In the genomic region with DNA sequence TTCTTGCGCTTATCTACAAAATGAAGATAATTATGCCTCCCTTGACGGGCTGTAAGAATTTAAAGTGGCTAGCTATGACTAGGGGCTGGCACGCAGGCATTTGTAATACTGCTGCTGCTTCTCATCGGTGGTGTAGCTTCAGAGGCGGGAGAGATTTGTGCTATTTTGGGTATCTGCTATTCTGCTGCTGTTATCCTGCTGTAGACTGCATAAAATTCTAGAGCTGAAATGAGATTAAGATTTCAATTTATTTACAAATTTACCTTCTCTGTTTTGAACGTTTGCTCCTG, we compare ENCODE assay signal across 8 mouse cellular contexts. TPM values are rescaled to one million over a fixed set of nuclear protein-coding genes. Genes with fewer than 3 reads are reported as not detected.
DNase-seq lines count a peak whose midpoint lies in the region; ATAC-seq and TF ChIP-seq lines count a peak whose summit lies in the region.

No protein-coding gene starts in this region.

- ATAC-seq in frontal cortex, adult (ENCODE audit: low TSS enrichment) = peak; percentile 59
- peak; percentile 13; the same call in 1 of the 2 replicates for ATAC-seq in forebrain, postnatal 0 days
- ATAC-seq in liver, embryonic 14.5 days (ENCODE audit: insufficient read depth) = no peak

- H3K9ac ChIP-seq in CH12.LX (ENCODE audit: insufficient read depth, low read depth) = peak overlapping the region; percentile 85; the same call in 1 of the 2 replicates
- peak overlapping the region; percentile 95 for H3K9ac ChIP-seq in forebrain, postnatal 0 days
- no peak overlapping the region for H3K9ac ChIP-seq in liver, embryonic 14.5 days (replicated peaks)

- peak overlapping the region; percentile 74 to 100 (median 96) for H3K4me3 ChIP-seq in CH12.LX (replicated peaks in 1 of 3; ENCODE audit: low read depth in 2 of 3, low read length in 2 of 3, poor library complexity in 1 of 3)
- peak overlapping the region; percentile 93 for H3K4me3 ChIP-seq in forebrain, postnatal 0 days (ENCODE audit: low read depth, low read length)
- peak overlapping the region; percentile 67 to 83; a peak in 2 of 4 replicates for H3K4me3 ChIP-seq in liver, embryonic 14.5 days (ENCODE audit: insufficient read depth in 1 of 2, low read depth in 2 of 2, low read length in 2 of 2)

- dilution Hi-C loops in CH12.LX (cut with MboI; ENCODE audit: extremely low pct_ligation_motif_present, extremely low pct_unique_long_range_greater_than_20kb, low sequenced_read_pairs) = no loop called here

- in situ Hi-C loops in CH12.LX (cut with MboI; ENCODE audit: low pct_ligation_motif_present, low pct_unique_long_range_greater_than_20kb, low sequenced_read_pairs) = no loop called here

- H3K9me3 ChIP-seq in CH12.LX (replicated peaks; ENCODE audit: low read length) = peaks cover 2% of the 10 kb centered on the region
- H3K9me3 ChIP-seq in forebrain, postnatal 0 days (ENCODE audit: low read length) = no peaks in the 10 kb centered on the region
- no peaks in the 10 kb centered on the region for H3K9me3 ChIP-seq in liver, embryonic 14.5 days (ENCODE audit: control insufficient read depth, low read length)

- no peaks in the 10 kb centered on the region; the same call in none of the 2 replicates for H3K79me2 ChIP-seq in CH12.LX (replicated peaks; ENCODE audit: control insufficient read depth, extremely low read depth, insufficient read depth, poor library complexity, severe bottlenecking)

- no peak for DNase-seq in frontal cortex, postnatal 10 days (ENCODE audit: low spot score in 2 of 2)
- DNase-seq in CH12.LX (ENCODE audit: extremely low read depth) = no peak
- peak; percentile 50 for DNase-seq in forebrain, postnatal 0 days
- DNase-seq in liver, embryonic 14.5 days (ENCODE audit: low read depth in 3 of 3, low spot score in 3 of 3) = no peak
- no peak for DNase-seq in thymus, postnatal 4 days
- no peak for DNase-seq in T-cell, adult 2 months (ENCODE audit: low spot score)
- no peak for DNase-seq in kidney, adult 8-10 months

- no peak for TF ChIP-seq EP300 in CH12.LX (IDR thresholded peaks at IDR 0.05; ENCODE audit: low read length)
- no peak for TF ChIP-seq EP300 in liver, embryonic 14.5 days (IDR thresholded peaks at IDR 0.05; ENCODE audit: low read depth)

- no peak for TF ChIP-seq POLR2A in CH12.LX (IDR thresholded peaks at IDR 0.05; ENCODE audit: low read depth, low read length)

- TF ChIP-seq CTCF in CH12.LX (conservative IDR thresholded peaks at IDR 0.05 in 1 of 2, IDR thresholded peaks at IDR 0.05 in 1 of 2; ENCODE audit: low read depth in 2 of 2, low read length in 2 of 2) = no peak
- TF ChIP-seq CTCF in forebrain, postnatal 0 days (IDR thresholded peaks at IDR 0.05; ENCODE audit: low read depth) = no peak
- TF ChIP-seq CTCF in liver, embryonic 14.5 days (IDR thresholded peaks at IDR 0.05; ENCODE audit: low read depth) = no peak

- H3K27me3 ChIP-seq in CH12.LX (replicated peaks) = no peaks in the 10 kb centered on the region
- no peaks in the 10 kb centered on the region for H3K27me3 ChIP-seq in forebrain, postnatal 0 days (ENCODE audit: insufficient read depth, low read length)
- H3K27me3 ChIP-seq in liver, embryonic 14.5 days (ENCODE audit: control insufficient read depth, insufficient read depth, low read length) = no peaks in the 10 kb centered on the region

- WGBS in forebrain, postnatal 0 days = 32% methylated on average over 6 of the region's 6 CpGs
- 44% methylated on average over 6 of the region's 6 CpGs for whole genome bisulfite sequencing in liver, embryonic 14.5 days (ENCODE audit: insufficient replicate concordance)

- no peak for TF ChIP-seq RAD21 in CH12.LX (IDR thresholded peaks at IDR 0.05; ENCODE audit: low read depth, low read length)

- no peak overlapping the region for H3K27ac ChIP-seq in CH12.LX (ENCODE audit: insufficient read depth, low read depth)
- H3K27ac ChIP-seq in forebrain, postnatal 0 days (ENCODE audit: low read depth, low read length) = peak overlapping the region; percentile 97; the same call in 1 of the 2 replicates
- H3K27ac ChIP-seq in liver, embryonic 14.5 days = no peak overlapping the region

- H3K4me2 ChIP-seq in CH12.LX (ENCODE audit: insufficient read depth, low read depth, poor library complexity, severe bottlenecking) = peak overlapping the region; percentile 69
- peak overlapping the region; percentile 84 for H3K4me2 ChIP-seq in forebrain, postnatal 0 days (ENCODE audit: low read depth)
- peak overlapping the region; percentile 81 for H3K4me2 ChIP-seq in liver, embryonic 14.5 days (ENCODE audit: low read depth)

- peaks cover 0 to 20% of the 10 kb centered on the region in 2 experiments for H3K36me3 ChIP-seq in CH12.LX (replicated peaks in 1 of 2; ENCODE audit: control insufficient read depth in 1 of 2, insufficient read depth in 1 of 2, low read length in 1 of 2)
- no peaks in the 10 kb centered on the region for H3K36me3 ChIP-seq in forebrain, postnatal 0 days (ENCODE audit: insufficient read depth)
- no peaks in the 10 kb centered on the region for H3K36me3 ChIP-seq in liver, embryonic 14.5 days (replicated peaks; ENCODE audit: control insufficient read depth, insufficient read depth, low read depth)

- H3K4me1 ChIP-seq in CH12.LX (ENCODE audit: control insufficient read depth in 1 of 2, insufficient read depth in 2 of 2) = peaks cover 6 to 42% of the 10 kb centered on the region in 2 experiments
- 0 out of 2 replicates have a peak, but pooled peaks cover 3% of the 10 kb centered on the region for H3K4me1 ChIP-seq in forebrain, postnatal 0 days (ENCODE audit: insufficient read depth)
- peaks cover 0 to 5% of the 10 kb centered on the region in 2 experiments; a peak in 1 of 4 replicates for H3K4me1 ChIP-seq in liver, embryonic 14.5 days (replicated peaks; ENCODE audit: control insufficient read depth in 2 of 2, insufficient read depth in 2 of 2, low read length in 1 of 2)

TF ChIP-seq in CH12.LX, 34 proteins besides CTCF, POLR2A, EP300 and RAD21:
- TF ChIP-seq NELFE (IDR thresholded peaks at IDR 0.05; ENCODE audit: low read depth, low read length) (no peak), NRF1 (IDR thresholded peaks at IDR 0.05; ENCODE audit: low read depth, low read length) (no peak), ZC3H11A (IDR thresholded peaks at IDR 0.05; ENCODE audit: low read depth, low read length) (no peak), MYC (IDR thresholded peaks at IDR 0.05; ENCODE audit: low read depth, low read length) (no peak), MEF2A (IDR thresholded peaks at IDR 0.05; ENCODE audit: borderline replicate concordance, low read depth, low read length) (no peak), CHD2 (IDR thresholded peaks at IDR 0.05; ENCODE audit: low read length) (no peak), SIN3A (IDR thresholded peaks at IDR 0.05; ENCODE audit: low read length) (no peak), MAZ (IDR thresholded peaks at IDR 0.05; ENCODE audit: low read depth, low read length) (no peak), GABPA (IDR thresholded peaks at IDR 0.05; ENCODE audit: insufficient replicate concordance, low read depth, low read length) (no peak), TBP (conservative IDR thresholded peaks at IDR 0.05; ENCODE audit: low read depth, low read length) (no peak), BHLHE40 (IDR thresholded peaks at IDR 0.05; ENCODE audit: low read depth, low read length) (no peak), USF1 (IDR thresholded peaks at IDR 0.05; ENCODE audit: low read depth, low read length) (no peak), IRF4 (IDR thresholded peaks at IDR 0.05; ENCODE audit: low read depth, low read length) (no peak), ELF1 (IDR thresholded peaks at IDR 0.05; ENCODE audit: low read depth, low read length) (no peak), ZMIZ1 (IDR thresholded peaks at IDR 0.05; ENCODE audit: low read depth, low read length) (no peak), CHD1 (IDR thresholded peaks at IDR 0.05; ENCODE audit: low read depth, low read length) (no peak), ETS1 (conservative IDR thresholded peaks at IDR 0.05; ENCODE audit: low read depth, low read length) (no peak), HCFC1 (IDR thresholded peaks at IDR 0.05; ENCODE audit: low read depth, low read length) (no peak), USF2 (conservative IDR thresholded peaks at IDR 0.05; ENCODE audit: low read depth, low read length) (no peak)
TF ChIP-seq in CH12.LX: peak in this region for 0.

RNA-seq across cellular contexts. Expression of a gene that starts 1.1 kb away (rescaled TPM):
- total RNA-seq in CH12.LX (2012; rRNA removed) = 20.4 and 22.7 TPM in 2 replicates
- total RNA-seq in CH12.LX (2014; rRNA removed) = 11.5 and 12.5 TPM in 2 replicates
- 32.4 and 33.1 TPM in 2 replicates for polyA plus RNA-seq in CH12.LX (2012; ENCODE audit: insufficient read length, low read depth)
- total RNA-seq in forebrain, postnatal 0 days (2014; rRNA removed) = 62.4 and 78.2 TPM in 2 replicates
- polyA plus RNA-seq in forebrain, postnatal 0 days (2015; fragmentation: Nextera tagmentation; extraction: Ambion mirVana) = 14.0 and 18.5 TPM in 2 replicates
- 5.8 and 7.9 TPM in 2 replicates for polyA plus RNA-seq in liver, embryonic 14.5 days (2012; rRNA removed)
- polyA plus RNA-seq in liver, embryonic 14.5 days (2014; fragmentation: Nextera tagmentation; extraction: Ambion mirVana) = 6.4 and 6.5 TPM in 2 replicates

RNA-seq across cellular contexts. Expression of a gene that starts 48.5 kb away (rescaled TPM):
- total RNA-seq in CH12.LX (2012; rRNA removed) = 0.59 and 0.63 TPM in 2 replicates
- total RNA-seq in CH12.LX (2014; rRNA removed) = 0.19 and 0.39 TPM in 2 replicates
- 1.3 TPM in 2 replicates for polyA plus RNA-seq in CH12.LX (2012; ENCODE audit: insufficient read length, low read depth)
- total RNA-seq in forebrain, postnatal 0 days (2014; rRNA removed) = 32.8 and 41.9 TPM in 2 replicates
- 14.5 and 17.3 TPM in 2 replicates for polyA plus RNA-seq in forebrain, postnatal 0 days (2015; fragmentation: Nextera tagmentation; extraction: Ambion mirVana)
- polyA plus RNA-seq in liver, embryonic 14.5 days (2012; rRNA removed) = 0.12 and 0.15 TPM in 2 replicates
- 0.10 and 0.18 TPM in 2 replicates for polyA plus RNA-seq in liver, embryonic 14.5 days (2014; fragmentation: Nextera tagmentation; extraction: Ambion mirVana)

RNA-seq across cellular contexts. Expression of a gene that starts 57.5 kb away (rescaled TPM):
- total RNA-seq in CH12.LX (2012; rRNA removed) = 35.4 and 44.5 TPM in 2 replicates
- 59.4 and 61.7 TPM in 2 replicates for total RNA-seq in CH12.LX (2014; rRNA removed)
- 88.8 and 99.1 TPM in 2 replicates for polyA plus RNA-seq in CH12.LX (2012; ENCODE audit: insufficient read length, low read depth)
- total RNA-seq in forebrain, postnatal 0 days (2014; rRNA removed) = 68.9 and 71.9 TPM in 2 replicates
- 9.5 and 9.9 TPM in 2 replicates for polyA plus RNA-seq in forebrain, postnatal 0 days (2015; fragmentation: Nextera tagmentation; extraction: Ambion mirVana)
- 6.7 and 9.0 TPM in 2 replicates for polyA plus RNA-seq in liver, embryonic 14.5 days (2012; rRNA removed)
- polyA plus RNA-seq in liver, embryonic 14.5 days (2014; fragmentation: Nextera tagmentation; extraction: Ambion mirVana) = 6.3 and 6.7 TPM in 2 replicates
